Mouse (Mus musculus) lung, postnatal 0 days (tissue): Measurements from ENCODE around the gene Col4a1.

ENCODE experiments used
- CTCF ChIP-seq: IDR thresholded peaks from 2 replicates; pipeline ENCODE4 v1.5.1; 2016; ENCODE audit warnings: antibody characterized with exemption, mild to moderate bottlenecking
- EP300 ChIP-seq: IDR thresholded peaks from 2 replicates; pipeline ENCODE4 v1.6.1; 2016; ENCODE audit warnings: antibody characterized with exemption, mild to moderate bottlenecking, control low read depth

GRCm38 (mm10) chr8:11337642-11338041 lies 25.0 kb upstream of the Col4a1 start:
- TF ChIP-seq CTCF (no peak), EP300 (no peak)
